Mouse (Mus musculus) megakaryocyte, embryonic 14.5 days (primary cell): ENCODE data around the gene Gpr88.

Experiments
- FLI1 ChIP-seq: IDR thresholded peaks from 2 replicates; pipeline ENCODE4 v1.6.1; 2012; ENCODE audit warnings: low read length, inconsistent platforms, mixed read lengths
- GATA1 ChIP-seq: IDR thresholded peaks from 3 replicates; pipeline ENCODE4 v1.6.1; 2012; ENCODE audit warnings: mixed read lengths, low read length, inconsistent platforms, borderline replicate concordance

DNA sequence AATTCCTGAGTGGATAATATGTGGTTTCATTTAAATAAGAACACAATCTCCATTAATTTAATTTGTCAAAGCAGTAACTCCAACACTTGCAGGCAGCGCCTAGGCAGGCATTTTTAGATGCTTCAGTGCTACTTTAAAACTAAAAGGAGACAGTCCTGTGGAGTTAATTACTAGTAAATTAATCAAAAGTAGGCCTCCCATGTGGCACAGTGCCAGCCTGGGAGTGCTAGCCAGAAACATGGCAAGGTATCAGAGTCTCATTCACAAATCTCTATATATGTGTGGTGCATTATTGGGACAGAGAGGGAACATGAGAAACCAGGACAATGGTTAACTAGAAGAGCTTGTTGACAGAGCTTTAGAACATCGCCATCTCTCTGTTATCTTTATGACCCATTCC, 4.3 kb downstream of the Gpr88 start:
- no peak for TF ChIP-seq FLI1
- TF ChIP-seq GATA1: no peak
